Mouse (Mus musculus) cerebellum, postnatal 10 days (tissue): ENCODE results near the gene Gstm5.
"Not testable (repeated sequence)": the region's sequence is repeated elsewhere in the genome, so short reads cannot be mapped to it uniquely, and the experiment has no call there.

ENCODE experiments used
- DNase-seq, 2 experiments: peaks; one replicate each; pipeline ENCODE4 v3.0.0; 2021; ENCODE audit warnings: mixed read lengths in 2 of 2

Gstm5 gene

DNA sequence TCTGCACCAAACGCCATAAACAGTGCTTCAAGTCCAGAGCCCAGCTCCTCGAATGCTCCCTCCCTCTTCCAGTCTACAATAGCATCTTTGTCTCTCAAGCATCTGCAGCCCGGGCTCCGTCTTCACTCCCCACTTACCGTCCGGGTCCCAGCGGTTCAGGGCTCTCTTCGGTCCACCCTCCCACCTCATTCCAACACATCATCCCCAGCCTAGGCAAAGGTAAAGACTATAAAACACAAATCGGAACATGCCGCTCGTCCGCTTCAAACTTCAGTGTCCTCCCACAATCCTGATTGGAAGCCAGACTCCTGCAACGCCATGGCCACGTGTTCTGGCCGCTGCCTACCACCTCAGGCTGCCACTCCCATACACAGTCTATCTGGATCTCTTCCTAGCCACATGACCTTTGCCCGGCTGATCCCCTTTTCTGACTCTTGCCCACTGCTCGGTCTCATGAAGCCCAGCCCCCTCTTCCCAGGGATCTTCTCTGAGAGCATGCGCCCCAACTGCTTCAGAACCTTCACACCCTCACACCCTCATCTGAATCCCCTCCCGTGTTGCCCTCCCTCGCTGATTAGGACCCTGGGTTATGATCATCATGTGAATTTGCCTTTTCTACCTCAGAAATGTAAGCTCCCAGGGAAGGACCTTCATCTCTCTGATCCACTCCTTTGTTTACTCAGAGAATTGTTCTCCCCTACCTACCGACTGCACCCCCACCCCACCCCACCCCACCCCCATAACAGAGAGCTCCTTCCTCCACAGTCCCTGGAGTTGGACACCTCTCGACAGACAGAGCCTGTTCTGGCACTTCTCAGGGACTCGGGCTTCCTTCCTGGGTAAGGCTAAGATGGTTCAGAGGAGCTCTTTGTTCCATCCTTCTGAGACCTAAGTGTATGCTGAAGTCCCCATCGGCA lies 22.0 kb upstream of the Gstm5 start:
- no peak for DNase-seq

DNA sequence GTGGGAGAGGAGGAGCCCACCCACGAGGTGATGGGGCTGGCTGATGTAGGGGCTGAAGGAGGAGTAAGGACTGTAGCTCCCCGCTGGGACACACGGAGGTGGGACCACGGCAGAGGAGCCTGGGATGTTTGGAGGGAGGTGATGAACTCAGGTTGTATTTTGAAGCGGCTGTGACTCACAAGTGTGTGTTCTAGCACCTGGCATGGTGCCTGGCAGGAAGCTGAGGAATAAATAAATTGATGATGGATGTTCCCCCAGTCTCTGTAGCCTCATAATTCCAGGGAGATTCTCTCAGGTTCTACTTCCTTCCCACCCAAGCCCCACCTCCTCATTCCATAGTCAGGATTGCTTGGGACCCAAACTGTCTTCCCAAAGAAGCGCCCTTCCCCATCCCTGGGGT lies 20.4 kb upstream of the Gstm5 start:
- no peak for DNase-seq

DNA sequence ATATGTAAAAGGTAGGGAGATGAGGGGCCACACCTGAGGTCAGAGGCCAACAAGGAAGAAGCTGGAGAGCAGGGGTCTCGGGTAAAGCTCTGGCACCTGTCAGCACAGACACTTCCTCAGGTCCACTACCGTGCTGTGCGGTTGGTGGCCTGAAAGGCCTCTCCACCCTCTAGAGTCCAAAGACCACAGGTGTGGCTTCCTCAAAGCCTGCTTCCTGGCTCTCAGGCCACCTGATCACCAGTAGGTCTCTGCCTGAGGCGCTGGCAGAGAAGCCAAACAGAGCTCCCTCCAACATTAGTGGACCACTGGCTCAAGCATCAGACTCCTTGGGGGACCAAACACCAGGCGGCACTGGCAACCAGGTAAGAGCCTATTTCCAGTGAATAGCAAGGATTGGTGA lies 18.6 kb upstream of the Gstm5 start, which contains the start of gene Eps8l3:
Gene Eps8l3 (plus strand): TSS at position 225 of the 400 bp plus-strand sequence.
- no peak for DNase-seq

DNA sequence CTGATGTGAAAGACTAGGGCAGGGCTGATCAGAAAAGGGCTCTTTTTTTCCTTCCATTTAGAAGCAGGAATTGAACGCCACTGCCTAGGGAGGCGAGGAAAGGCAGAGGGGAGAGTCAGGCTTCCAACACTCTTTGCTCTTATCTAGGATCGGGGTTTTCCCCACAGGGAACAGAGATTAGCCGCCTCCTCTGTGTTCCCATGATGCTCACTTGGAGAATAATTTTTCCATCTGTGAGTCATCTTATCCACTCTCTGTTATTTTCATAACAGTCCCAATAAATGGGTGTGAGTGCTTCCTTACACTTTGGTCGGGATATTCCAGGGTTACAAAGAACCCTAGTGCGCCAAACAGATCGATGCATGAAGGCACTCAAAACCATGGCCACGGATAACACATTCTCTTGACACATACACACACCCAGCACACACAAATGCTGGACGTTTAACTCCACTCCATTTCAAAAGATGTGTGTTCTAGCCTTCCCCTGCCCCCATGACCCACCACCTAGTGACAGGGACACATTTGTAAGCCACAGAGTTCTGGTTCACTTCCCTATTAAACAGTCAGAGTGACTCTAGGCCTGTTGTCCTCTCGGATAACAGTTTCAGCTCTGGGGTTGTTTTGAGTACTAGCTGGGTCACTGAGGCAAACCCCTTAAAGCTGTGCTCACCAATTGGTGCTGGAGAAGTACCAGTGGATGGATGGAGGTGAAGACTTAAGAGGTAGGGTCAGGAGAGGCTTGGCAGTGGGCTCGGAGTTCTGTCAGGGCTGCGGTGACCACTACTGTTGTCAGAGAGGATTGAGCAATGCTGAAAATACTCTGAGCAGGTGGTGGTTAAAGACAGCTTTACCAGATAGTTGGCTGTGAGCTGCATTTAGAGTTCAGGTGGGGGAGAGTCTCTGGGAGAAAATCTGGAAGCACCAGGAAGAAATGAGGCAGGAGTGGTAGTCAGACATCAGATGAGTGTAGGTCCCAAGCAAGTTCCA lies 17.6 kb upstream of the Gstm5 start:
- DNase-seq, result no peak

DNA sequence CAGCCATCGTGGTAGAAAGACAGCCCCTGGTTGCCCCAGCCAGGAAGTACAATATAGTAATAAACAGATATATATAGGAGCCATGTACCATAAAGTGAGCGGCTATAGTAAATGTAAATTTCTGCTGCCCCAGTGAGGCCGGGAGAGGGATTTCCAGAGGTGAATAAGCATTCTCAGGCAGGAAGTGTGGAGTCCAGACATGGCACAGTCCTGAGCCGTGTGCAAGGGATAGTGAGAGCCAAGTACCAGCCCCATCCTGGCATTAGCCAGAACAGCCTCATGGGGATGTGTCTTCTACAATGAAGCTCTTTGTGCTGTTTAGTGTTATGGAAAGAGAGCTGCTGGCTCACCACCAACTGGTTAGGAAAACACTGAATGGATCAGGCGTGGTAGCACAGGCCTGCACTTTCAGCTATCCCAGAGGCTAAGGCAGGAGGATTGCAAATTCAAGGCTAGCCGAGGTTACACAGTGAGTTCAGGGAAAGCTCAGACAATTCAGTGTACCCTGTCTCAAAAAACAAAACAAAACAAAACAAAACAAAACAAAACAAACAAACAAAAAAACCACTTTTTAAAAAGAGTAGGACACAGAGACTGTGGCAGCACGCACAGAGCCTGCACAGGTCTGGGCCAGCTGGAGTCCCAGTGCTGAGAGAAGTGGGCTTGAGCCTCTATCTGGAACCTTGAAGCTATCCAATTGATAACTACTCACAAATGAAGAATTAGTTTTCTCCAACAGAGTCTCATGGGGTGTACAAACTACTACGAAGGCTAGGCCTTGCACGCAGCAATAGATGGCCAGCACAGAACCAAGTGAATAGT lies 7.7 kb upstream of the Gstm5 start:
- DNase-seq, result peak; percentile 74 to 81

DNA sequence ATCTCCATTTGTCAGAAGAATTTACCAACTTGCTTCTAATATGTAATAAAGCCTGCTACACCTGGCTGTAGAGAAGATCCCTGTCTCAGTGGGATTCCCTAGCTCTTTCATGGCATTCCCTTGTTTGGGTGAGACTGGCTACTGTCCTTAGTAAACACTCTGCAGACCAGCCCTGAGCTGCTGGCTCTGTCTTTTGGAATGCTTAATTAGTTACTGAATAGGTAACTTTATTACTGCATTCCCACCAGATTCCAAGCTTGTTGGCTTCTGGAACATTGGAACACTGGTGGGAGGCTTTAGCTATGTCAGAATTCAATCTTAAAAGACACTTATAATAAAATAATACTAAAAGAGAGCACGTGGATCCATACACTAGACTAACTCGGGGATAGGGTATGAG lies 6.4 kb upstream of the Gstm5 start:
- DNase-seq, result not testable (repeated sequence)

DNA sequence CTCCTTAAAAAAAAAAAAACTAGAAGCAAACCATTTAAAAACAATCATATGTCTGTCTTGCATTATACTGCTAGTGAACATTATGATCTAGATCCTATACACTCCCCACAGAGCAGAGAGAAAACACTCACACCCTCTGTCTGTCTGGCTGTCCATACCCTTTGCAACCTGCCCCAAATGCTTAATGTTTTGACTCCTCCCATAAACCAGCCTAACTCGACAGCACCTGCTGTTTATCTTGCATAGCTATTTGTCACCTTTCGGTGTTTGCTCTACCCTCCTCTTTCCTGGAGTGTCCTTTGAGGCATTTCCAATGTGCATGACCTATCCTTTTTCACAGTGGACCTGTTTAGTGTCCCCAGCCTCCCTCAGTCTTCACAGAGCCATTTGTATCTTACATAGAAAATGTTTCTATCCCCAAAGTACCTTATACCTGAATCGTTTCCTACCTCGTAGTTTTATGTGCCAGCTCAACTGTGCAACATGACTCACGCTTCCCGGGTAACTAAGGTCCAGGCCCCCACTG lies 364 bp upstream of the Gstm5 start:
- no peak for DNase-seq

DNA sequence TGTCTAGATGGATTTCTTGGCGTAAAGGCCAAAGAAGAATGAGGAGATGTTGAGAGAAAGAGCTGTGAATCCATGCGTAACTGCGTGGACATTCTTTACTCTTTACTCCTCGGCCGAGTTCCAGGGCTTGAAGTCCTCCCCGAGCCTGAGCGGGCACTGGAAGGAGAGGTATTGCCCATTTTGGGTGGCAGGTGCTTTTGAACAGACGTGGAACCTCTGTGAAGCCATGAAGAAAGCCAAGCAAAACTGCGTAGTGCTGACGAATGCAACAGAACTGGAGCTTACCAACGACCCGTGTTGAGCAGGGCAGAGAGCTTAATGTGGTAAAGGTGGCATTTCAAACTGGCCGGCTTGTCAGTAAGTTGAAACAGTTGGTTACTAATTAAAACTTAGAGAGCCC lies 3.1 kb downstream of the Gstm5 start:
- DNase-seq, result no peak

DNA sequence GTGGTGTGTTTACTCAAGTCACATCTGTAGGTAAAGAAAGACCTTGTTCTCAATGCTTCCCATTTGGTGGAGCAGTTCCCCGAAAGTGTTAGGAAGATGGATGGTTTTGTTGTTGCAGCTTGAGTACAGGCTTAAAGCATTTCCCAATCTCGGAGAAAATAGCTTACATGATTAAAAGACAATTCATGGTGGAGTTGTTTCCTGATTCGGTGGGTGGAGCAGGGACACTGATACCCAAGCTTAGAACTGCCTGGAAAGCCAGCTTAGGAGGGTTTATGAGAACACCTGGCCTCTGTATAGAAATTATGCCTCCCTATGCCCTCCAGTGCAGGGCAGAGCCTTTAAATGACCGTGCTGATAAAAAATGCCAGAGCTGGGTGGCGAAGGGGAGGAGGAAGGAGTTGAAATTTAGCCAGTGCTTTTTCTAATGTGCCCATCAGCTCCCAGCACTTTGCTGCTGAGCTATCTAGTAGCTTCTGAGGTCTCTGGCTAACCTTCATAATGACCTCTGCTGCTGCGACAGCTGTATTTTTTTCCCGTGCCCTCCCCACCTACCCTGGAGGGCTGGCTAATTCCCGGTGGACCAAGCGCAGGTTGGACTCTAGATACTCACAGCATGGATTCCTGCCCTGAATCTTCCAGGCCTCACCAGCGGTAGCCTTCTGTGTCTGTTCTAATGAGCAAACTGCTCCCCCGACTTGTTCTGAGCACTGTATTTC lies 5.5 kb downstream of the Gstm5 start:
- DNase-seq, result no peak

DNA sequence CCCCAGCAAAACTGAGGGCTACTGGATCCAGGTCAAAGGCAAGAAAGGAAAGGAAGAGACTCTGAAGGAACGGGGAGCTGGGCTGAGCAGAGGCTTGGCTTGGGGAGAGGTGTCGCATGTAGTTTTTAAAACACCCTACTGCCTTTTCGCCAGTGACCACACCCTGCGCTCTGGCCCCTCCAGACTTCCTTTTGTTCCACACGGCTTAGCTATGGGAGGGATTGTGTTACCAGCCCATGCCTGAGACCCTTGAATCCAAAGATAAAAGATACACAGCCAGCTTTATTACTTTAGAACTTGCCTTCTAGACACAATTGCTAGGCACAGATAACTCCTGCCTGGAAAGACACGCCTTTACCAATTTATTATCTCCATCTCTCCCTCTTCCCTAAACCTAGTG lies 10.3 kb downstream of the Gstm5 start:
- DNase-seq, result no peak

DNA sequence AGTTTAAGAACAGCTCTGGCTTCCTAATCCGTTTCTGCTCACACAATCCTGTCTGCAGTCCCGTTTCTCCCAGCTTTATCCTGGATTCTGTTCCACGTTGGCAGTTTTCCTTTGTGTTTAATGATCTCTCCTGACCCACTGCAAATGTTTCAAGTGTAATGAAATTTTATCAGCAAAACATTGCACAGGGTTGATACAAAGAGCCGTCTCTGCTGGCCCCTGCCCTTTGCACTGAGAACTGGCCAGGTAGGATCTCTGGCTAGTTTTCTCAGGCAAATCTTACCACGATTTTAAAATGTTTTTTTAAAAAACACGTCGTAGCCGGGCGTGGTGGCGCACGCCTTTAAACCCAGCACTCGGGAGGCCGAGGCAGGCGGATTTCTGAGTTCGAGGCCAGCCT lies 21.1 kb downstream of the Gstm5 start:
- no peak for DNase-seq

DNA sequence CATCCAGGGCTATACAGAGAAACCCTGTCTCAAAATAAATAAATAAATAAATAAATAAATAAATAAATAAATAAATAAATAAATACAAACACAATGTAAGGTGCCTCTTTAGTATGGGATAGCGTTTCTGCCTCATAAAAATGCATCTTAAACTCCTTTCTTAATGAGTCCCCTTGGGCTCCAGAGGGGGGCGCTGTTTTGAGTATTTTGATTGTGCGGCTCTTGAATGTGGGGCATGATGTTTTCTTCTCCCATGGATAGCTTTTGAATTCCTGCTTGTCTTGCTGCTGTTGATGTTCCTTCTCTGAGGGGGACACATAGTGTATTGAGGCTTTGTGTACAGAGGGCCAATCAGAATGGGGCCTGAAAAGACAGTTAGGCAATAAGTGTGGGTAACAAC lies 21.5 kb downstream of the Gstm5 start:
- peak in 1 of 2 experiments; percentile 34 for DNase-seq

DNA sequence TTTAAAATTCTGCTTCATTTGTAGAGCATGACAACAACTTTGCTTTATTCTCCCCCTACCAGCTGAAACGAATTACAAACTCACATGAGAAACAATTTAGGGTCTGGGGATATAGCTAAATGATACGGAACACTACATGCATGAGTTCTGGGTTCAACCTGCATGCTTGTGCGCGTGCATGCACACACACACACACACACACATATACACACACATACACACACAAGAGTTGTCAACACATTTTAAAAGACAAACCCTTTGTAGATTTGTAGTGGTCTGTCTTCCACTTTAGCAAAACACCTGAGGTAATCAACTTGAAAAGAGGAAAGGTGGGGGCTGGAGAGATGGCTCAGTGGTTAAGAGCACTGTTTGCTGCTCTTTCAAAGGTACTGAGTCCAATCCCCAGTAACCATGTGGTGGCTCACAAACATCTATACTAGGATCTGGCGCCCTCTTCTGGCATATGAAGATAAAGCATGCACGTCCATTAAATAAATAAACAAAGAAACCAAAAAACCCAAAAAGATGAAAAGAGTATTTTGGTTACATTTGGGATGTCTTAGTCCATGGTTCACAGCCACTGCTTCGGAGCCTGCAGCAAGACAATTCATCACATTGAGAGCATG lies 22.3 kb downstream of the Gstm5 start:
- DNase-seq, result peak; percentile 76 to 86

DNA sequence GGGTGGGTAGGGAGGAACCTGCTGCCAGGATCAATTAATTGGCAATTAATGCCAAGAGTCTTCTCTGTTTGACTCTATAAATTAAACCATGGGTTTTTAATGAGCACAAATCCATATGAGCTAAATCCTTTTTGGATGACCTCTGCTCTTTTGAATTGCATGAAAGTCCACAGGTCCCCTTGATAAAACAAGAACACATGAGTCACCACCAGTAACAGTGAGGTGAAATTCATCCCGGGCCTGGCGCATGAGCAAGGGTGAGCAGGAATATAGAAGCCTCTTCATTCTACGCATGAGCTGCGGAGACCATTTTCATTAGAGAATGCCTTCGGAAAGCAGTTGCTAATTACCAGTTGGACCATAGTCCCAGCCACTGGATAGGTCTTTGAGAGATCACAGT lies 24.7 kb downstream of the Gstm5 start:
- DNase-seq, result no peak

DNA sequence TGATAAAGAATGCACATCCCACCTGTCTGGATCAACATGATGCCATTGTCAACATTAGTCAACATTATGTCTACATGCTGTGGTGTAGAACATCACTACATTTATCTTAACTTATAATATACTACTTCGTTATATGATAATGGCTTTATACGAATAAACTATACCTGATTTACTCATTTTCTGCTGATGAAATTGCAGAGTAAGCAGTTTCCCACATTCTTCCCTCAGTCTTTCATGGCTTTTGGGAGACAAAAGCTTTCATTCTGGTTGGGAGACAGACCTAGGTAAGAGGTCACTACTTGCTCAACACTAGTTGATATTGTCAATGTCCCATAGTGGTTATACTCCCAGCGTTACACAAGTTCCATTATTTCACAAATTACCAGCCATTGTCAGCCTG lies 29.7 kb downstream of the Gstm5 start:
- DNase-seq, result no peak

DNA sequence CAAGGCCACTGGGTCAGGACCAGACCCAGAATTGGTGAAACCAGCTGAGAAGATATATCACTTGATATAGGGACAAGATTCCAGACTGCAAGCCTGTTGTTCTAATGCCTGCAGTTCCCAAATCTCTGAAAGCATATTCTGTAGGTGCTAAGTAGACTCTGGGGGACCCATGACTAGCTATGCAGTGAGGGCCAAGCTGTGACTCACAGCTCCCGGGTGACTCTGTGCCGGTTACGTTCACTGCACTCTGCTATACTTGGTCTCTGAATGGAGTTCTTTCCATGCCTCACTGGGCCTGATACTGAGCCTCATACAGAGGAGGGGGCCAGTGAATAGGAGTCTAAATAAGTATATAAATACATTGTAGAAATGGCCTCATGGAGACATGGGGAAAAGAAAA lies 32.2 kb downstream of the Gstm5 start:
- no peak for DNase-seq

DNA sequence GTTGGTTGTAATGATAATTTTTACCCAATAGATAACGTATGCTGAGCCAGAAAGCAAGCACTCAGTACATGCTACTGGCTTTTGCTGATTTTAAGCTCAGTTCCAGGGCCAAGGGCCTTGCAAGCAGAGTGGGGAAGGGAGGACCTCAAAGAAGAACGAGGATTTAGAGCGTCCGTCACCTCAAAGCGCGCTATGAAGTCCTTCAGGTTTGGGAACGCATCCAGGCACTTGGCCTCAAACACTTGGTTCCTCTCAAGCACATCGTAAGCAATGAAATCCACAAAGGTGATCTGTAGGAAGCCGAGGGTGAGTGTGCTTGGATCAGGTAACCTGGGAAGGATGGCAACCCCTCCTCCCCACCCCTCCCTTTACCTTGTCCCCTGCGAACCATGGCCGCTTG lies 33.1 kb downstream of the Gstm5 start:
- DNase-seq, result no peak

DNA sequence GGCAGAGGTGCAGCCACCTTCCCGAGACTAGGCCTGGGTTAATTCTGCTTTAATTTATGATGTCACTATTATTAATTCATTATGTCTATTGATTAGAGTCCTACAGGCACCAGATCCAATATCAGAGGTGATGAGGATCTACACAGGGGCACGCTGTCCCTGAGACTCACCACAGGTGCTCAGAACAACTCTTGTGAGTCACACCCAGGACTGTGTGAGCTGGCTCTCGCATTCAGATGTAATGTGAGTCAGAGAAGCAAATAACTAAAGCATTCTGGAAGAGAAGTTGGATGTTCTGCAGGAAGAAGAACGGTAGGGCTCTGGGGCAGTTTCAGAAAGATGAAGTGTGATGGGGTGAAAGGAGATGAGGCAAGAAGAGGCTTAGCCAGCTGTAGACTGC lies 33.6 kb downstream of the Gstm5 start:
- no peak for DNase-seq

DNA sequence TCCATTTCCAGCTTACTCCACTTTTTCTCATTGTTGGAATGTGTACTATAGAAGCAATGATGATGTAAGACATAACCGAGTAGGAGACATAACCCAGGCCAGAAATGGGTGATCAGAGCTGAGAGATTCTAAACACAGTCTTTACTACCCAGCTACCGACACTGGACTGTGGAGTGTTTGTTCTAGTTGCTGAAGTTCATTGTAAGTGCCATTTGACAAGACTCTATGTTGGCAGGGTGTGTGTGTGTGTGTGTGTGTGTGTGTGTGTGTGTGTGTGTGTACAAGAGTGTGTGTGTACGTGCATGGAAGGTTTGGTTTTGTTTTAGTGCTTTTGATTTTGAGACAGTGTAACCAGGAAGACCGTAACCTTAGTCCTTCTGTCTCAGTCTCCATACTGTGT lies 34.1 kb downstream of the Gstm5 start:
- DNase-seq, result no peak

DNA sequence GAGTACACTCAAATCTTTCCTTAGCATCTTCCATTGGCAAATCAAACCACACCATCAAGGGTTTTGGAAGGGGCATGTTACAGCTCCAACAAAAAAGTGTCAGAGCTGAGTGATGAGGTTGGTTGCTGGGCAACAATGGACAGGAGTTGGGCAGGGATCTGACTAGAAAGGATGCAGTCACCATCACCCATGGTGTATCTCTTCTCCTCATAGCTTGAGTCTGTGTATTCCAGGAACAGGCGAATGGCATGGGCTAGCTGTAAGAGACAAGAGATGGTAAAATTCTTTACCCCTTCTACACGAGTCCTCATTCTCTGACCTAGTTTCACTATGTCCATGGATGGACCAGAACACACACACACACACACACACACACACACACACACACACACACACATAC lies 35.5 kb downstream of the Gstm5 start:
- DNase-seq, result no peak

DNA sequence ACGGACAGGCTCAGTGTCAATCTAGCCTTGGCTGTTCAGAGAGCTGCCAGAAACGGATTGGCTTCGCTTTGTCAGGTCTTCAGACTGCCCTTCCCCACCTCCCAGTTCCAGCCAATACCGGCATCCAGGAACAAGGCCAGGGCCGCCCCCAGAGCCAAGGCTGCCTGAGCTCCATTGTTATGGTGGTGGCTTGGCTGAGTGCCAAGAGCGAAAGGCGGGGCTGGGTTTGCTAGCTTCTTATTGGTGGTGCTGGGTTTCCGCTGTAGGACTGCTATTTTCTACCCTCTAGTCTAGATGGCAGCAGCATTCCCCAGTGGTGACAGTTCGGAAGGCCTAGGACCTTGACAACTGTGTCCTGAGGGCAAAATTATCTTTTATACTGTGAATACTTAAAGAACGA lies 36.0 kb downstream of the Gstm5 start, which contains the start of gene Gstm7:
Gene Gstm7 (minus strand): TSS at position 148 of the 400 bp plus-strand sequence.
- peak; percentile 100 for DNase-seq
